ENCODE assay signal across 11 mouse cellular contexts in the genomic region with DNA sequence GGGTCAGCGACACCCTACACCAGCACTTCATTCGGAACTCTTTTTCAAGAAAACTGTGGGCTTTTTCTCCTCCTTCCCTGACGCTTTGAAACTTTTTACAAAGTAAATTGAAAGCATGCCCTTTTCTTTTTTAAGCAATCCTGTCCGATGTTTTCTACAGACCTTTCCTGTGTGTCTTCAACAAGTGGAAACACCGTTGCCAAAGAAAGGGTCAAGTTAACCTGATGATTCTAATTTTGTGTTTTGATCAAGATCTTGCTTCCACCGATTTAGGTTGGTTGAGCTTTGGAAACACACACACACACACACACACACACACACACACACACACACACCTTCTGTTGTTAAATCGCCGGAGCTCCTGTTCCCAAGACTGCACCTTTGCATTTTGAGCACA. TPM values are rescaled to one million over a fixed set of nuclear protein-coding genes. Genes with fewer than 3 reads are reported as not detected.
DNase-seq lines count a peak whose midpoint lies in the region; ATAC-seq and TF ChIP-seq lines count a peak whose summit lies in the region.
"Had no signal": no experiment of that assay in that cellular context is flagged by ENCODE, and none has a peak within 500 bp of the region (broad histone marks: within the 10 kb centered on the region; RNA-seq: fewer than 3 reads in every experiment).

No protein-coding gene starts in this region.

- intact Hi-C loops in left cerebral cortex, adult 2 months (cut with DNase I) = no loop called here
- intact Hi-C loops in left cerebral cortex, postnatal 25 days (cut with DNase I) = no loop called here

- 10% methylated on average over 8 of the region's 8 CpGs for WGBS in forebrain, embryonic 13.5 days
- 14% methylated on average over 8 of the region's 8 CpGs for WGBS in limb, embryonic 10.5 days
- WGBS in neural tube, embryonic 14.5 days = 15% methylated on average over 8 of the region's 8 CpGs

- no peak for ATAC-seq in forebrain, embryonic 13.5 days
- no peak for ATAC-seq in neural tube, embryonic 14.5 days (ENCODE audit: low read depth)

- no peaks in the 10 kb centered on the region for H3K36me3 ChIP-seq in forebrain, embryonic 13.5 days (ENCODE audit: poor library complexity, severe bottlenecking)
- H3K36me3 ChIP-seq in limb, embryonic 10.5 days = no peaks in the 10 kb centered on the region
- no peaks in the 10 kb centered on the region for H3K36me3 ChIP-seq in neural tube, embryonic 14.5 days (ENCODE audit: control insufficient read depth, insufficient read depth, low read length)

- no peaks in the 10 kb centered on the region for H3K9me3 ChIP-seq in forebrain, embryonic 13.5 days (replicated peaks)
- no peaks in the 10 kb centered on the region for H3K9me3 ChIP-seq in limb, embryonic 10.5 days (replicated peaks)
- H3K9me3 ChIP-seq in neural tube, embryonic 14.5 days (ENCODE audit: control insufficient read depth, low read length) = no peaks in the 10 kb centered on the region

- no peak overlapping the region for H3K27ac ChIP-seq in left cerebral cortex, adult 2 months
- H3K27ac ChIP-seq in forebrain, embryonic 13.5 days = no peak overlapping the region
- no peak overlapping the region; the same call in 1 of the 2 replicates for H3K27ac ChIP-seq in limb, embryonic 10.5 days
- H3K27ac ChIP-seq in neural tube, embryonic 14.5 days (ENCODE audit: low read depth, low read length) = no peak overlapping the region

- H3K4me1 ChIP-seq in forebrain, embryonic 13.5 days = peaks cover 23% of the 10 kb centered on the region
- peaks cover 63% of the 10 kb centered on the region for H3K4me1 ChIP-seq in limb, embryonic 10.5 days
- H3K4me1 ChIP-seq in neural tube, embryonic 14.5 days (ENCODE audit: control insufficient read depth, insufficient read depth, low read length) = peaks cover 13% of the 10 kb centered on the region

- H3K27me3 ChIP-seq in forebrain, embryonic 13.5 days = peaks cover 62% of the 10 kb centered on the region
- H3K27me3 ChIP-seq in limb, embryonic 10.5 days (ENCODE audit: low read depth, poor library complexity, severe bottlenecking) = peaks cover 85% of the 10 kb centered on the region
- peaks cover 2% of the 10 kb centered on the region for H3K27me3 ChIP-seq in neural tube, embryonic 14.5 days (ENCODE audit: control insufficient read depth, insufficient read depth, low read length)

- no peak for TF ChIP-seq CTCF in left cerebral cortex, adult 2 months (IDR thresholded peaks at IDR 0.05)

- peak overlapping the region; percentile 90 for H3K4me2 ChIP-seq in forebrain, embryonic 13.5 days
- peak overlapping the region; percentile 92 for H3K4me2 ChIP-seq in neural tube, embryonic 14.5 days (ENCODE audit: low read depth, low read length)

- H3K9ac ChIP-seq in forebrain, embryonic 13.5 days = no peak overlapping the region
- no peak overlapping the region for H3K9ac ChIP-seq in neural tube, embryonic 14.5 days (replicated peaks; ENCODE audit: low read depth, low read length)

- no peak for DNase-seq in left cerebral cortex, adult 2 months (ENCODE audit: extremely low spot score in 1 of 2, low spot score in 2 of 2)
- no peak for DNase-seq in left cerebral cortex, postnatal 25 days (ENCODE audit: low spot score in 2 of 2)
- DNase-seq in limb, embryonic 10.5 days (ENCODE audit: low spot score) = no peak
- no peak for DNase-seq in embryo, embryonic 11 days
- no peak for DNase-seq in ovary, postnatal 10 days (ENCODE audit: low spot score)
- DNase-seq in thymus, adult 18-20 months = no peak
- DNase-seq: cerebellum, adult 11-12 months had no signal

- H3K4me3 ChIP-seq in left cerebral cortex, adult 2 months = peak overlapping the region; percentile 52; the same call in 1 of the 2 replicates
- H3K4me3 ChIP-seq in forebrain, embryonic 13.5 days = peak overlapping the region; percentile 52
- H3K4me3 ChIP-seq in limb, embryonic 10.5 days = peak overlapping the region; percentile 69
- peak overlapping the region; percentile 50 for H3K4me3 ChIP-seq in neural tube, embryonic 14.5 days (ENCODE audit: low read depth, low read length)

RNA-seq across cellular contexts. Expression of gene Gdf10, which starts 0.6 kb away (rescaled TPM):
- total RNA-seq in left cerebral cortex, adult 2 months (2021) = 1 to 10 TPM; 3.2 to 3.6 TPM
- total RNA-seq in left cerebral cortex, postnatal 25 days (2021) = 1 to 10 TPM; 3.4 to 3.9 TPM
- 1.1 and 2.0 TPM in 2 replicates for polyA plus RNA-seq in forebrain, embryonic 13.5 days (2015; fragmentation: Nextera tagmentation; extraction: Ambion mirVana)
- polyA plus RNA-seq in limb, embryonic 10.5 days (2016; fragmentation: Nextera tagmentation; extraction: Ambion mirVana) = 1.1 and 2.8 TPM in 2 replicates
- 11.0 and 11.8 TPM in 2 replicates for polyA plus RNA-seq in neural tube, embryonic 14.5 days (2014; fragmentation: Nextera tagmentation; extraction: Ambion mirVana)

RNA-seq across cellular contexts. Expression of gene Gdf2, which starts 18.1 kb away (rescaled TPM):
- total RNA-seq in left cerebral cortex, adult 2 months (2021) = not detected
- total RNA-seq in left cerebral cortex, postnatal 25 days (2021) = not detected
- polyA plus RNA-seq in forebrain, embryonic 13.5 days (2015; fragmentation: Nextera tagmentation; extraction: Ambion mirVana) = not detected in 2 replicates
- 0.09 TPM in 1 of 2 replicates, not detected in the other for polyA plus RNA-seq in limb, embryonic 10.5 days (2016; fragmentation: Nextera tagmentation; extraction: Ambion mirVana)
- polyA plus RNA-seq in neural tube, embryonic 14.5 days (2014; fragmentation: Nextera tagmentation; extraction: Ambion mirVana) = not detected in 2 replicates
- total RNA-seq: gastrocnemius, postnatal 10 days had no signal

RNA-seq across cellular contexts. Expression of gene Rbp3, which starts 31.0 kb away (rescaled TPM):
- total RNA-seq in left cerebral cortex, adult 2 months (2021) = not detected
- total RNA-seq in left cerebral cortex, postnatal 25 days (2021) = under 1 TPM in 1 of 2 experiments, not detected in 1; 0.09 TPM
- polyA plus RNA-seq in forebrain, embryonic 13.5 days (2015; fragmentation: Nextera tagmentation; extraction: Ambion mirVana) = not detected in 2 replicates
- polyA plus RNA-seq in limb, embryonic 10.5 days (2016; fragmentation: Nextera tagmentation; extraction: Ambion mirVana) = not detected in 2 replicates
- polyA plus RNA-seq in neural tube, embryonic 14.5 days (2014; fragmentation: Nextera tagmentation; extraction: Ambion mirVana) = not detected in 2 replicates
- total RNA-seq: gastrocnemius, postnatal 10 days; liver, adult 2 months had no signal
- polyA plus RNA-seq: liver, adult 2 months had no signal

RNA-seq across cellular contexts. Expression of gene Zfp488, which starts 55.8 kb away (rescaled TPM):
- total RNA-seq in left cerebral cortex, adult 2 months (2021) = 1 to 10 TPM; 2.9 to 3.8 TPM
- total RNA-seq in left cerebral cortex, postnatal 25 days (2021) = 1 to 10 TPM; 3.5 to 4.8 TPM
- polyA plus RNA-seq in forebrain, embryonic 13.5 days (2015; fragmentation: Nextera tagmentation; extraction: Ambion mirVana) = 0.12 TPM in 1 of 2 replicates, not detected in the other
- 0.04 and 0.08 TPM in 2 replicates for polyA plus RNA-seq in limb, embryonic 10.5 days (2016; fragmentation: Nextera tagmentation; extraction: Ambion mirVana)
- 0.89 and 1.9 TPM in 2 replicates for polyA plus RNA-seq in neural tube, embryonic 14.5 days (2014; fragmentation: Nextera tagmentation; extraction: Ambion mirVana)
- polyA plus RNA-seq: liver, adult 2 months had no signal
